Mouse (Mus musculus) intestine, embryonic 14.5 days (tissue): ENCODE measurements around the gene Kti12. TPM values are rescaled to one million over a fixed set of nuclear protein-coding genes. Genes with fewer than 3 reads are reported as not detected.

Experiments used
- ATAC-seq: fragments of 200-750 bp; cut with Nextera tagmentation; replicated peaks from 2 replicates; pipeline ENCODE4 v1.8.0; 2017; ENCODE audit warnings: low read depth, moderate number of reproducible peaks, moderate TSS enrichment, moderate library complexity; ENCODE audit not compliant: low FRiP score, low TSS enrichment
- DNase-seq: peaks from one replicate; pipeline ENCODE4 v3.0.0-alpha.2; 2018; ENCODE audit warnings: low spot score
- H3K27ac ChIP-seq: fragments of 300-500 bp; sonication (generic); 2 replicates; pipeline ENCODE4 v1.5.1; 2014; ENCODE audit warnings: low read depth, mild to moderate bottlenecking, control low read depth
- H3K27me3 ChIP-seq: fragments of 300-500 bp; sonication (generic); replicated peaks from 2 replicates; pipeline ENCODE4 v1.6.1; 2014; ENCODE audit warnings: low read length, control low read depth; ENCODE audit not compliant: control insufficient read depth, insufficient read depth
- H3K36me3 ChIP-seq: fragments of 300-500 bp; sonication (generic); 2 replicates; pipeline ENCODE4 v1.6.1; 2014; ENCODE audit warnings: low read length, control low read depth; ENCODE audit not compliant: control insufficient read depth, insufficient read depth
- H3K4me1 ChIP-seq: fragments of 300-500 bp; sonication (generic); replicated peaks from 2 replicates; pipeline ENCODE4 v1.6.1; 2014; ENCODE audit warnings: low read length, control low read depth, mixed read lengths; ENCODE audit not compliant: control insufficient read depth, insufficient read depth
- H3K4me2 ChIP-seq: fragments of 300-500 bp; sonication (generic); 2 replicates; pipeline ENCODE4 v1.6.1; 2014; ENCODE audit warnings: low read length
- H3K4me3 ChIP-seq: fragments of 300-500 bp; sonication (generic); 2 replicates; pipeline ENCODE4 v1.5.1; 2014; ENCODE audit warnings: low read depth, low read length, control low read depth, mixed read lengths
- H3K9ac ChIP-seq: fragments of 300-500 bp; sonication (generic); 2 replicates; pipeline ENCODE4 v1.6.1; 2014; ENCODE audit warnings: mild to moderate bottlenecking, low read length
- H3K9me3 ChIP-seq: fragments of 300-500 bp; sonication (generic); 2 replicates; pipeline ENCODE4 v1.6.1; 2016; ENCODE audit warnings: low read length, control low read depth; ENCODE audit not compliant: control insufficient read depth
- WGBS: fragments of 180-500 bp; shearing (Covaris S2); extraction: QIAGEN DNeasy Blood & Tissue Kit; methylation state at CpG from one replicate; pipeline ENCODE4 v1.1.7; 2014; 5-methylcytosine and 5-hydroxymethylcytosine counted together
- polyA plus RNA-seq: library from polyadenylated mRNA; unstranded; fragments of >200 nt; fragmentation: Nextera tagmentation; extraction: Ambion mirVana; gene quantifications from 2 replicates; pipeline ENCODE4 v1.2.1, GENCODE M21; 2014

The Kti12 gene
- polyA plus RNA-seq, 1 experiment from 2014 or later = 60.5 TPM

DNA sequence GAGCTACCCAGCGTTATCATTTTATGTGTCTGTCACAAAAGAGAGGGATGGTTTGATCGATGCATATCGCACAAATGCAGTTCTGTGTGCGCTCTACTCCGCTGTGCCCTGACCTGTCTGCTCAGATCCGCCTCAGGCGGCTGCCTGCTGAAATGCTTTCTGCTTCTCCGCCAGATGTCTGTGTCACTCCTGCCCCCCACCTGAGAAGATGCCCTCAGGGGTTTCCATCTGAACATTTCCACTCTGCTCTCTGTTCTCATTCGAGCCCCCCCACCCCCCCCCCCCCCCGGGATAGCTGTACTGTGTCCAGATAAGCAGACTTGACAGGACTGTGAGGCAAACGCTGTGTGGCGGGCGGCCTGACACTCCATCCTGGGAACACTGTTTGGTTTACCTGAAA is 36.2 kb downstream of the Kti12 start:
- ATAC-seq (no peak), DNase-seq (no peak)
- H3K4me1 ChIP-seq = no peaks in the 10 kb centered on the region
- no peak overlapping the region for H3K4me3 ChIP-seq
- H3K9ac ChIP-seq = no peak overlapping the region
- no peak overlapping the region for H3K4me2 ChIP-seq
- WGBS = 55% methylated on average over 13 of the region's 13 CpGs
- H3K27ac ChIP-seq = no peak overlapping the region
- H3K9me3 ChIP-seq = no peaks in the 10 kb centered on the region
- H3K27me3 ChIP-seq = no peaks in the 10 kb centered on the region
- H3K36me3 ChIP-seq = no peaks in the 10 kb centered on the region

DNA sequence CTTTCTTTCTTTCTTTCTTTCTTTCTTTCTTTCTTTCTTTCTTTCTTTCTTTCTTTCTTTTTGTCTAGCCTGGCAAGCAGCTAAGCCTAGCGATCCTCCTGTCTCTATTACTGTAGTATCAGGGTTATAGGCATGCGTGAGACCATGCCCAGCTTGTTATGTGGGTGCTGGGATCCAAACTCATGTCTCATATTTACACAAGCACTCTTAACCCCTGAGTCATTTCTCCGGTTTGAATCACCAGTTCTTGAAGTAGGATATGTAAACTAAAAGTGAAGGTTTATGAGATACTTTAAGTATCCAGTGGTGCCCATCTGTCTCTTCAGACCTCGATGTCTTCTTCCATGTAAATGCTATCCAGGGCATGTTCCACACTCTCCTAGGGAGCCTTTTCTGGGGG is 39.9 kb downstream of the Kti12 start:
- WGBS = 65% methylated on average over 4 of the region's 4 CpGs

DNA sequence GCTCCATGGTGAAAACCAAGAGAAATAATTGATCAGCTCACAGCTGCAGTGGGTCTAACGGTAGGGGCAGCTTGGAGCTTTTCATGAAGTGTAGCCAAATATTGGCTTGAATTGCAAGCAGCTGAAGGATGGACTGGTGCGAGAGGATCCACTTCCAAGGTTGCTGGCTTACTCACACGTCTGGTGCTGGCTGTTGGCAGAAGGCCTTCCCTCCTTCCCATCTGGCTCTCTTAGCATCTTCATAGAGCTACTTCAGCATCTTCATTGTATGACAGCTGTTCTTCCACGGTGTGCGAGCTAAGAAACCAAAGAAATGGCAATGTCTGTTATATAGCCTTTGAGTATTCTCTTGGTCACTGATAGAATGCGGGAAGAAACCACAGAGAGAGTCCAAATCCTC is 43.3 kb downstream of the Kti12 start:
- no peaks in the 10 kb centered on the region for H3K9me3 ChIP-seq
- H3K9ac ChIP-seq = no peak overlapping the region
- WGBS = 87% methylated on average over 6 of the region's 6 CpGs
- no peak overlapping the region for H3K4me3 ChIP-seq
- no peak overlapping the region for H3K27ac ChIP-seq
- H3K27me3 ChIP-seq = no peaks in the 10 kb centered on the region
- H3K4me1 ChIP-seq = no peaks in the 10 kb centered on the region
- H3K4me2 ChIP-seq = no peak overlapping the region
- ATAC-seq (no peak), DNase-seq (no peak)
- no peaks in the 10 kb centered on the region for H3K36me3 ChIP-seq

More for the DNA sequence above, 39.9 kb downstream of the Kti12 start:
- Histone ChIP-seq H3K36me3 (no peaks in the 10 kb centered on the region), H3K9ac (no peak overlapping the region), H3K27me3 (no peaks in the 10 kb centered on the region), H3K9me3 (no peaks in the 10 kb centered on the region), H3K4me3 (no peak overlapping the region), H3K4me2 (no peak overlapping the region), H3K27ac (no peak overlapping the region), H3K4me1 (no peaks in the 10 kb centered on the region)
- ATAC-seq (no peak), DNase-seq (no peak)

Other genes starting within 250 kb of the Kti12 start
- 32.5 and 32.8 TPM in 2 replicates for gene Cc2d1b, start 227.8 kb upstream of the Kti12 start, polyA plus RNA-seq
- gene 3110021N24Rik, start 128.1 kb upstream of the Kti12 start, polyA plus RNA-seq = 1.6 and 1.9 TPM in 2 replicates
- gene Zfyve9, start 67.0 kb upstream of the Kti12 start, polyA plus RNA-seq = 4.5 and 4.9 TPM in 2 replicates
- 169 and 171 TPM in 2 replicates for gene Btf3l4, start 14.2 kb upstream of the Kti12 start, polyA plus RNA-seq
- 108 and 117 TPM in 2 replicates for gene Txndc12, start 13.2 kb upstream of the Kti12 start, polyA plus RNA-seq
- 1.4 and 1.6 TPM in 2 replicates for gene A730015C16Rik, start 834 bp downstream of the Kti12 start, polyA plus RNA-seq
- 14.5 and 16.9 TPM in 2 replicates for gene Rab3b, start 31.3 kb downstream of the Kti12 start, polyA plus RNA-seq
- 45.8 and 47.9 TPM in 2 replicates for gene Nrd1, start 152.9 kb downstream of the Kti12 start, polyA plus RNA-seq